In the genomic region with DNA sequence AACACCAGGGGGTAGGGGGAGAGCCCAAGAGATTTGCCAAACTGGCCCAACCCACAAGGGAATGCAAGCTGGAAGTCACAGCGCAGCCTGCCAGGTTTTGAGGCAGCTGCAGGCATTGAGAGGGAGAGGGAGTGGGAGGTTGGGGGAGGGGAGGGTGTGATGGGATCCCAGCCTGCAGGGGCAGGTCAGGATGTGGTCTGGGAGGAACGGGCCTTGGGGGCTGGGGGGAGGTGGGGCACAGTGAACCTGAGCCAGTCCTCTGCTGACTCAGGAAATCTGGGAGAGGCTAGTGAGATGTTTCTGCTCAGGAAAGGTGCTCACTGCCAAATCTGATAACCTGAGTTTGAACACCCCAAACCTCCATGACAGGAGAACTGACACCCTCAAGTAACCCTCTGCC, we compare ENCODE assay signal across 10 mouse cellular contexts. TPM values are rescaled to one million over a fixed set of nuclear protein-coding genes. Genes with fewer than 3 reads are reported as not detected.
A peak's percentile ranks its signal among the peaks of the same experiment; 100 is the strongest.
DNase-seq lines count a peak whose midpoint lies in the region; ATAC-seq and TF ChIP-seq lines count a peak whose summit lies in the region.
"Had no signal": no experiment of that assay in that cellular context is flagged by ENCODE, and none has a peak within 500 bp of the region (broad histone marks: within the 10 kb centered on the region; RNA-seq: fewer than 3 reads in every experiment).

No protein-coding gene starts in this region.

- TF ChIP-seq CTCF in gastrocnemius, adult 2 months (IDR thresholded peaks at IDR 0.05), result no peak
- no peak; the same call in 1 of the 2 replicates for TF ChIP-seq CTCF in midbrain, postnatal 0 days (IDR thresholded peaks at IDR 0.05)

- no peak overlapping the region for H3K9ac ChIP-seq in midbrain, embryonic 14.5 days (replicated peaks; ENCODE audit: low read length)
- H3K9ac ChIP-seq in midbrain, postnatal 0 days (replicated peaks; ENCODE audit: low read length, poor library complexity, severe bottlenecking), result no peak overlapping the region
- no peak overlapping the region for H3K9ac ChIP-seq in heart, embryonic 15.5 days
- H3K9ac ChIP-seq: embryonic facial prominence, embryonic 13.5 days had no signal

- no peaks in the 10 kb centered on the region for H3K9me3 ChIP-seq in midbrain, embryonic 14.5 days (ENCODE audit: control insufficient read depth, low read length)
- H3K9me3 ChIP-seq in midbrain, postnatal 0 days (ENCODE audit: low read length), result no peaks in the 10 kb centered on the region; the same call in 1 of the 2 replicates
- H3K9me3 ChIP-seq in heart, embryonic 15.5 days (replicated peaks), result no peaks in the 10 kb centered on the region
- H3K9me3 ChIP-seq: embryonic facial prominence, embryonic 13.5 days had no signal

- H3K36me3 ChIP-seq in midbrain, embryonic 14.5 days (ENCODE audit: control insufficient read depth, insufficient read depth, low read length), result peaks cover 20% of the 10 kb centered on the region
- peaks cover 3% of the 10 kb centered on the region; the same call in 1 of the 2 replicates for H3K36me3 ChIP-seq in midbrain, postnatal 0 days (ENCODE audit: insufficient read depth, low read length)
- H3K36me3 ChIP-seq in heart, embryonic 15.5 days, result no peaks in the 10 kb centered on the region

- H3K4me1 ChIP-seq in midbrain, embryonic 14.5 days (ENCODE audit: control insufficient read depth, insufficient read depth, low read length), result peaks cover 3% of the 10 kb centered on the region; the same call in 1 of the 2 replicates
- no peaks in the 10 kb centered on the region for H3K4me1 ChIP-seq in midbrain, postnatal 0 days (ENCODE audit: insufficient read depth, low read length)
- peaks cover 45% of the 10 kb centered on the region for H3K4me1 ChIP-seq in heart, embryonic 15.5 days (replicated peaks)

- no peak overlapping the region for H3K27ac ChIP-seq in gastrocnemius, adult 2 months
- H3K27ac ChIP-seq in midbrain, embryonic 14.5 days (replicated peaks; ENCODE audit: low read depth, low read length), result no peak overlapping the region
- H3K27ac ChIP-seq in midbrain, postnatal 0 days (ENCODE audit: low read depth, low read length), result no peak overlapping the region
- H3K27ac ChIP-seq in heart, embryonic 15.5 days, result peak overlapping the region; percentile 12; the same call in 1 of the 2 replicates
- H3K27ac ChIP-seq: embryonic facial prominence, embryonic 13.5 days had no signal

- H3K27me3 ChIP-seq in midbrain, embryonic 14.5 days (ENCODE audit: control insufficient read depth, insufficient read depth, low read length), result no peaks in the 10 kb centered on the region
- no peaks in the 10 kb centered on the region for H3K27me3 ChIP-seq in midbrain, postnatal 0 days (ENCODE audit: insufficient read depth, low read length)
- no peaks in the 10 kb centered on the region for H3K27me3 ChIP-seq in heart, embryonic 15.5 days
- H3K27me3 ChIP-seq: embryonic facial prominence, embryonic 13.5 days had no signal

- no peak overlapping the region for H3K4me3 ChIP-seq in gastrocnemius, adult 2 months
- H3K4me3 ChIP-seq in midbrain, embryonic 14.5 days (replicated peaks; ENCODE audit: low read depth, low read length), result no peak overlapping the region
- no peak overlapping the region for H3K4me3 ChIP-seq in midbrain, postnatal 0 days (ENCODE audit: low read depth, low read length)
- no peak overlapping the region for H3K4me3 ChIP-seq in heart, embryonic 15.5 days
- H3K4me3 ChIP-seq: embryonic facial prominence, embryonic 13.5 days had no signal

- WGBS in midbrain, embryonic 14.5 days, result 3% methylated on average over 2 of the region's 2 CpGs
- 6% methylated on average over 2 of the region's 2 CpGs for WGBS in midbrain, postnatal 0 days
- 5% methylated on average over 2 of the region's 2 CpGs for WGBS in heart, embryonic 15.5 days

- intact Hi-C loops in gastrocnemius, adult 2 months (cut with DNase I), result no loop called here

- DNase-seq in gastrocnemius, adult 2 months, result peak; percentile 59
- no peak for DNase-seq in gastrocnemius, adult 8-10 months (ENCODE audit: low spot score in 2 of 2)
- peak; percentile 46 for DNase-seq in midbrain, embryonic 14.5 days
- no peak for DNase-seq in midbrain, postnatal 0 days (ENCODE audit: low spot score)
- peak; percentile 62 for DNase-seq in retina, postnatal 1 day
- no peak for DNase-seq in thymus, postnatal 4 days
- DNase-seq: thymus, adult 18-20 months had no signal

- ATAC-seq in midbrain, embryonic 14.5 days (ENCODE audit: low FRiP score, low TSS enrichment), result no peak
- ATAC-seq in midbrain, postnatal 0 days (ENCODE audit: low FRiP score), result no peak
- ATAC-seq in heart, embryonic 15.5 days (replicated peaks; ENCODE audit: insufficient number of reproducible peaks, insufficient read depth, low FRiP score, low read depth), result no peak
- no peak for ATAC-seq in granulocyte monocyte progenitor cell, adult 5-6 weeks (replicated peaks; ENCODE audit: poor library complexity, severe bottlenecking)

- H3K4me2 ChIP-seq in midbrain, embryonic 14.5 days (ENCODE audit: low read length), result no peak overlapping the region
- H3K4me2 ChIP-seq in midbrain, postnatal 0 days (ENCODE audit: low read depth, low read length, poor library complexity, severe bottlenecking), result no peak overlapping the region
- no peak overlapping the region for H3K4me2 ChIP-seq in heart, embryonic 15.5 days
- H3K4me2 ChIP-seq: embryonic facial prominence, embryonic 13.5 days had no signal

RNA-seq across cellular contexts. Expression of a gene that starts 10.9 kb away (rescaled TPM):
- 10 to 100 TPM; 20.2 to 20.7 TPM for total RNA-seq in gastrocnemius, adult 2 months (2021)
- 10 to 100 TPM; 22.0 to 24.0 (median 22.7) TPM for total RNA-seq in gastrocnemius, adult 8-10 months (2022)
- polyA plus RNA-seq in midbrain, embryonic 14.5 days (2014; fragmentation: Nextera tagmentation; extraction: Ambion mirVana), result 36.5 and 38.5 TPM in 2 replicates
- 96.6 and 103 TPM in 2 replicates for total RNA-seq in midbrain, postnatal 0 days (2014; rRNA removed)
- 27.8 and 30.4 TPM in 2 replicates for polyA plus RNA-seq in midbrain, postnatal 0 days (2015; fragmentation: Nextera tagmentation; extraction: Ambion mirVana)
- polyA plus RNA-seq in heart, embryonic 15.5 days (2015; fragmentation: Nextera tagmentation; extraction: Ambion mirVana), result 15.9 and 19.2 TPM in 2 replicates
- total RNA-seq in granulocyte monocyte progenitor cell, adult 5-6 weeks (2014; fragmentation: Nextera tagmentation), result 10.9 and 13.9 TPM in 2 replicates
- 12.2 and 13.6 TPM in 2 replicates for total RNA-seq in granulocyte monocyte progenitor cell, adult 5-6 weeks (2017)

Comparison
In these comparisons a context has a peak if more than half of its experiments do, and no peak if none do; other contexts are left out.
1. DNase-seq: peak in gastrocnemius, adult 2 months (single experiment), midbrain, embryonic 14.5 days (single experiment) and retina, postnatal 1 day (single experiment); none in gastrocnemius, adult 8-10 months (0 of 2), midbrain, postnatal 0 days (single experiment) and thymus, postnatal 4 days (single experiment).